Mouse (Mus musculus) granulocyte monocyte progenitor cell, adult 5-6 weeks (primary cell): ENCODE data around the gene Amdhd2. TPM values are rescaled to one million over a fixed set of nuclear protein-coding genes. Genes with fewer than 3 reads are reported as not detected.
"Not testable (repeated sequence)": the region's sequence is repeated elsewhere in the genome, so short reads cannot be mapped to it uniquely, and the experiment has no call there.

Experiments
- ATAC-seq: replicated peaks from 2 replicates; pipeline ENCODE4 v1.8.0; 2016; ENCODE audit warnings: mild to moderate bottlenecking, moderate TSS enrichment, inconsistent platforms; ENCODE audit not compliant: poor library complexity, severe bottlenecking
- total RNA-seq, 2 experiments: library from RNA; stranded (forward) in 1 of 2; stranded (reverse) in 1 of 2; fragments of 200-712, 200-1000 nt in 1 of 2; fragments of >200 nt in 1 of 2; fragmentation: Nextera tagmentation in 1 of 2; gene quantifications; 2 replicates each; pipeline ENCODE4 v1.2.3; 2014 to 2017

Amdhd2 gene
- total RNA-seq, 2 experiments from 2014 or later, result 60.4 to 66.4 TPM

GRCm38 (mm10) chr17:24161466-24161865, 2.1 kb downstream of the Amdhd2 start:
- no peak for ATAC-seq

- ATAC-seq, result no peak
These were observed 6.0 kb downstream of the Amdhd2 start for GRCm38 (mm10) chr17:24157526-24157925.

GRCm38 (mm10) chr17:24157121-24157520, 6.4 kb downstream of the Amdhd2 start:
- no peak for ATAC-seq

GRCm38 (mm10) chr17:24156394-24156793, 7.2 kb downstream of the Amdhd2 start:
- no peak for ATAC-seq

GRCm38 (mm10) chr17:24155742-24156141, 7.8 kb downstream of the Amdhd2 start:
- no peak for ATAC-seq

- no peak for ATAC-seq
These were observed 9.1 kb downstream of the Amdhd2 start for GRCm38 (mm10) chr17:24154463-24154862.

- ATAC-seq, result peak; percentile 96
These were observed 11.5 kb downstream of the Amdhd2 start for GRCm38 (mm10) chr17:24151890-24152563.

- no peak for ATAC-seq
These were observed 12.2 kb downstream of the Amdhd2 start for GRCm38 (mm10) chr17:24151382-24151781.

GRCm38 (mm10) chr17:24150824-24151223, 12.7 kb downstream of the Amdhd2 start, which contains the start of gene Pdpk1:
Gene Pdpk1, minus strand, starts transcription at chr17:24150924.
- no peak for ATAC-seq

GRCm38 (mm10) chr17:24149421-24149820, 14.1 kb downstream of the Amdhd2 start:
- ATAC-seq, result no peak

GRCm38 (mm10) chr17:24142897-24143296, 20.7 kb downstream of the Amdhd2 start:
- ATAC-seq, result no peak

GRCm38 (mm10) chr17:24141425-24141920, 22.1 kb downstream of the Amdhd2 start:
- peak; percentile 97 for ATAC-seq

- no peak for ATAC-seq
These were observed 22.6 kb downstream of the Amdhd2 start for GRCm38 (mm10) chr17:24140845-24141424.

GRCm38 (mm10) chr17:24139968-24140367, 23.6 kb downstream of the Amdhd2 start:
- no peak for ATAC-seq

GRCm38 (mm10) chr17:24139256-24139655, 24.3 kb downstream of the Amdhd2 start:
- no peak for ATAC-seq

GRCm38 (mm10) chr17:24137226-24137880, 26.2 kb downstream of the Amdhd2 start:
- ATAC-seq, result no peak

GRCm38 (mm10) chr17:24134062-24134461, 29.5 kb downstream of the Amdhd2 start:
- ATAC-seq, result no peak

- not testable (repeated sequence) for ATAC-seq
These were observed 30.6 kb downstream of the Amdhd2 start for GRCm38 (mm10) chr17:24132919-24133318.

GRCm38 (mm10) chr17:24131570-24131969, 32.0 kb downstream of the Amdhd2 start:
- no peak for ATAC-seq

- not testable (repeated sequence) for ATAC-seq
These were observed 34.3 kb downstream of the Amdhd2 start for GRCm38 (mm10) chr17:24129246-24129645.

GRCm38 (mm10) chr17:24127592-24127991, 36.0 kb downstream of the Amdhd2 start:
- ATAC-seq, result no peak
